Mouse (Mus musculus): ENCODE data around the gene Brd1. TPM values are rescaled to one million over a fixed set of nuclear protein-coding genes. Genes with fewer than 3 reads are reported as not detected.
"Not testable (repeated sequence)": the region's sequence is repeated elsewhere in the genome, so short reads cannot be mapped to it uniquely, and the experiment has no call there.

The Brd1 gene
- polyA plus RNA-seq (2015; fragmentation: Nextera tagmentation; extraction: Ambion mirVana), result 6.1 and 7.0 TPM in 2 replicates

DNA sequence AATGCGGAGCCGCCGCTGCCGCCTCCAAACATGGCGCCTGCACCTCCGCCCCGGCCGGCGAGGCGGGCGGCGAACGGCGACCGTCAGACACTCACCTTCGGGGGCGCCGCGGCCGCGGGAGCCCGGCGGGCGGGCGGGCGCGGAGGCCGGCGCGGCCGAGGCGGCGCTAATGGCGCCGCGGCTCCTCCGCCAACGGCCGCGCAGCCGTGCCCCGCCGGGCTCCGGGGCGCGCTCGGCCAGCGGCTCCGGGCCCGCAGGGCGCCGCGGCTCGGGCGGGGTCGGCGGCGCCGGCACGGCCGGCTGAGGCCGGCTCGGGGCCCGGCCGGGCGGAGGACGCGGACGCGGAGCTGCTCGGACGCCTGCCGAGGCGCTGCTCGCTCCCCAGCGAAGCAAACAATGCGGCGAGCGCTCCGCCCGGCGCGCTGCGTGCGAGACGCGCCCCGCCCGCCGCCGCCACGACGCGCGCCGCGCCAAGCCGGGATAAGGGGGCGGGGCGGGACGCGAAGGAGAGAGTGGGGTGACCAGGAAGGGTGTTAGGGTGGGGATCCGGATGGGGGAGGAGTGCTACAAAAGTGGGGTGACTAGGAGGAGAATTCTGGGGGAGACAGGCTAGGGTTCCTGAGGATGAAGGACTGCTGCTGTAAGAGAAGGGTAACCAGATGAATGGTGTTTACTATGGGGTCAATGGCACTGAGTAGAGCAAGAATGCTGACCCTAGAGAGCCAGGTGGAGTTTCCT lies at the start of gene Brd1:
Brd1 (minus strand) TSS at position 400 of the 738 bp plus-strand sequence.
- no peaks in the 10 kb centered on the region for H3K27me3 ChIP-seq (ENCODE audit: control insufficient read depth, insufficient read depth, low read depth, low read length)

DNA sequence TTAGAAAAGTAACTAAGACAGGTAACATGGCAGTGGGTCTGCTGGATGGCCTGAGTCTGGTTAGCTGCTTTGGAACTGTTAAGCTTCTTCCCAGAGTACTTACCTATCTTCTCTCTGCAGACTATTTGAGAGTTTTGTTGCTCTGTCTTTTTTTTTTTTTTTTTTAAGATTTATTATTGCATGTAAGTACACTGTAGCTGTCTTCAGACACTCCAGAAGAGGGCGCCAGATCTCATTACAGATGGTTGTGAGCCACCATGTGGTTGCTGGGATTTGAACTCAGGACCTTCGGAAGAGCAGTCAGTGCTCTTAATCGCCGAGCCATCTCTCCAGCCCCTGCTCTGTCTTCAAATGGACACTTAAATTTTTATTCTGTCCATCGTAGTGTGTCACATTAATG lies 40.6 kb upstream of the Brd1 start:
- not testable (repeated sequence) for H3K9ac ChIP-seq (ENCODE audit: low read depth, low read length); H3K36me3 ChIP-seq (ENCODE audit: control insufficient read depth, insufficient read depth); H3K27me3 ChIP-seq (ENCODE audit: control insufficient read depth, insufficient read depth, low read depth, low read length); ATAC-seq (ENCODE audit: low read depth); H3K27ac ChIP-seq (ENCODE audit: low read length); H3K4me2 ChIP-seq (ENCODE audit: low read depth, low read length); H3K9me3 ChIP-seq (replicated peaks; ENCODE audit: control insufficient read depth, low read length); H3K4me3 ChIP-seq (ENCODE audit: low read depth, low read length); H3K4me1 ChIP-seq (ENCODE audit: control insufficient read depth, low read depth, low read length)
- 80% methylated on average over 5 of the region's 5 CpGs for WGBS (ENCODE audit: insufficient replicate concordance)

More for the DNA sequence above, at the start of gene Brd1:
- Histone ChIP-seq H3K9ac (ENCODE audit: low read depth, low read length) (peak within 1 kb of the TSS; percentile 95), H3K4me3 (ENCODE audit: low read depth, low read length) (peak within 1 kb of the TSS; percentile 93), H3K9me3 (replicated peaks; ENCODE audit: control insufficient read depth, low read length) (no peaks in the 10 kb centered on the region), H3K27ac (ENCODE audit: low read length) (peak within 1 kb of the TSS; percentile 87), H3K36me3 (ENCODE audit: control insufficient read depth, insufficient read depth) (peaks cover 15% of the 10 kb centered on the region), H3K4me2 (ENCODE audit: low read depth, low read length) (peak within 1 kb of the TSS; percentile 82), H3K4me1 (ENCODE audit: control insufficient read depth, low read depth, low read length) (peaks cover 29% of the 10 kb centered on the region)
- under 1% methylated on average over 70 of the region's 103 CpGs for WGBS (ENCODE audit: insufficient replicate concordance)
- ATAC-seq (ENCODE audit: low read depth), result peak; percentile 83

- Histone ChIP-seq H3K9ac (ENCODE audit: low read depth, low read length) (no peak overlapping the region), H3K4me2 (ENCODE audit: low read depth, low read length) (no peak overlapping the region), H3K27me3 (ENCODE audit: control insufficient read depth, insufficient read depth, low read depth, low read length) (no peaks in the 10 kb centered on the region), H3K4me3 (ENCODE audit: low read depth, low read length) (no peak overlapping the region), H3K36me3 (ENCODE audit: control insufficient read depth, insufficient read depth) (peaks cover 9% of the 10 kb centered on the region), H3K9me3 (replicated peaks; ENCODE audit: control insufficient read depth, low read length) (no peaks in the 10 kb centered on the region), H3K27ac (ENCODE audit: low read length) (peak overlapping the region; percentile 69), H3K4me1 (ENCODE audit: control insufficient read depth, low read depth, low read length) (peaks cover 2% of the 10 kb centered on the region; the same call in 1 of the 2 replicates)
- 68% methylated on average over 1 of the region's 1 CpGs for whole genome bisulfite sequencing (ENCODE audit: insufficient replicate concordance)
- peak; percentile 64 for ATAC-seq (ENCODE audit: low read depth)
Observed at GRCm38 (mm10) chr15:88768537-88768936, 34.5 kb upstream of the Brd1 start.

- H3K9ac ChIP-seq (ENCODE audit: low read depth, low read length); ATAC-seq (ENCODE audit: low read depth); H3K27ac ChIP-seq (ENCODE audit: low read length); H3K36me3 ChIP-seq (ENCODE audit: control insufficient read depth, insufficient read depth); H3K27me3 ChIP-seq (ENCODE audit: control insufficient read depth, insufficient read depth, low read depth, low read length); H3K4me3 ChIP-seq (ENCODE audit: low read depth, low read length); H3K9me3 ChIP-seq (replicated peaks; ENCODE audit: control insufficient read depth, low read length); H3K4me2 ChIP-seq (ENCODE audit: low read depth, low read length): not testable (repeated sequence)
- WGBS (ENCODE audit: insufficient replicate concordance), result 90% methylated on average over 2 of the region's 2 CpGs
- peaks cover 16% of the 10 kb centered on the region for H3K4me1 ChIP-seq (ENCODE audit: control insufficient read depth, low read depth, low read length)
Observed at GRCm38 (mm10) chr15:88766139-88766538, 32.1 kb upstream of the Brd1 start.

DNA sequence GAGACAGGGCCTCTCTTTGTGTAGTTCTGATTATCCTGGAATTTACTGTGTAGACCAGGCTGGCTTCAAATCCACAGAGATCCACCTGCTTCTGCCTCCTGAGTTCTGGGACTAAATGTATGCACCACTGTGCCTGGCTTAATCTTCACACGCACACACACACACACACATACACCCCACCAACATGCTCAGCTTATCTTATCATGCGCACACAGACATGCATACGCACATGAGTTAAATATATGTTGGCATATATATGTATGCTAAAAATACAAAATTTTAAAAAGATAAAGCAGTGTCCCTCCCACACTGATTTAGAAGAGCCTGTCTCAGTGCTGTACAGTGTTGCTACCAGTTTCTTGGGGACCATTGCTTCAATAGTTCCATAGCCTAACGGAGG lies 27.5 kb upstream of the Brd1 start:
- Histone ChIP-seq H3K4me3 (ENCODE audit: low read depth, low read length) (no peak overlapping the region), H3K27me3 (ENCODE audit: control insufficient read depth, insufficient read depth, low read depth, low read length) (no peaks in the 10 kb centered on the region), H3K27ac (ENCODE audit: low read length) (peak overlapping the region; percentile 80), H3K4me1 (ENCODE audit: control insufficient read depth, low read depth, low read length) (peaks cover 17% of the 10 kb centered on the region), H3K9ac (ENCODE audit: low read depth, low read length) (no peak overlapping the region), H3K9me3 (replicated peaks; ENCODE audit: control insufficient read depth, low read length) (no peaks in the 10 kb centered on the region), H3K36me3 (ENCODE audit: control insufficient read depth, insufficient read depth) (peaks cover 9% of the 10 kb centered on the region; the same call in 1 of the 2 replicates), H3K4me2 (ENCODE audit: low read depth, low read length) (peak overlapping the region; percentile 21; the same call in 1 of the 2 replicates)
- 50% methylated on average over 4 of the region's 4 CpGs for whole genome bisulfite sequencing (ENCODE audit: insufficient replicate concordance)
- ATAC-seq (ENCODE audit: low read depth), result peak; percentile 99

DNA sequence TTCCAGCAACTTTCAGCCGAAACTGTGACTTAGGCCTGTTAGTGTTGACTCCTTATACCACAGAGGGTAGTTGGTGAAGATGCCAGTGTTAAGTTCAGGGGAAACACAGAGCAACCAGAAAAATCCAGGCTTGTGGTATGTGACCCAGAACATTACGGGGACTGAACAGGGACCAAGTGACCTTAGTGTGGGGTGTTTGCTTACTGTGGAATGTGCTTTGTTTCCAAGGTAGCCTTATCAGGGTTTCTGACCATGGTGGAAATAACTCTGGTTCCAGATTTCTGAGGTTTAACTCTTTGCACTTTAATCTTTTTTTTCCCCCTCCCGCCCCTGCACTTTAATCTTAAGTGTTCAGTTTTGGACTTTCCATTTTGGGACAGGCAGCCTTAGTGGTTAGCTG lies 24.0 kb upstream of the Brd1 start:
- Histone ChIP-seq H3K4me1 (ENCODE audit: control insufficient read depth, low read depth, low read length) (peaks cover 27% of the 10 kb centered on the region), H3K9me3 (replicated peaks; ENCODE audit: control insufficient read depth, low read length) (no peaks in the 10 kb centered on the region), H3K9ac (ENCODE audit: low read depth, low read length) (no peak overlapping the region), H3K36me3 (ENCODE audit: control insufficient read depth, insufficient read depth) (peaks cover 15% of the 10 kb centered on the region; the same call in 1 of the 2 replicates), H3K27me3 (ENCODE audit: control insufficient read depth, insufficient read depth, low read depth, low read length) (no peaks in the 10 kb centered on the region), H3K27ac (ENCODE audit: low read length) (peak overlapping the region; percentile 26), H3K4me3 (ENCODE audit: low read depth, low read length) (no peak overlapping the region), H3K4me2 (ENCODE audit: low read depth, low read length) (no peak overlapping the region)
- WGBS (ENCODE audit: insufficient replicate concordance), result 61% methylated on average over 3 of the region's 3 CpGs
- ATAC-seq (ENCODE audit: low read depth), result no peak

DNA sequence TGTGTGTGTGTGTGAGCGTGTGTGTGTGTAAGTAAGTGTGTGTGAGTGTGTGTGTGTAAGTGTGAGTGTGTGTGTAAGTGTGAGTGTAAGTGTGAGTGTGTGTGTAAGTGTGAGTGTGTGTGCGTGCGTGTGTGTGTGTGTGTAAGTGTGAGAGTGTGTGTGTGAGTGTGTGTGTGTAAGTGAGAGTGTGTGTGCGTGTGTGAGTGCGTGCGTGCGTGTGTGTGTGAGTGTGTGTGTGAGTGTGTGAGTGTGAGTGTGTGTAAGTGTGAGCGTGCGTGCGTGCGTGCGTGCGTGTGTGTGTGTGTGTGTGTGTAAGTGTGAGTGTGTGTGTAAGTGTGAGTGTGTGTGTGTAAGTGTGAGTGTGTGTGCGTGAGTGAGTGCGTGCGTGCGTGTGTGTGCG lies 21.7 kb upstream of the Brd1 start:
- no peaks in the 10 kb centered on the region for H3K27me3 ChIP-seq (ENCODE audit: control insufficient read depth, insufficient read depth, low read depth, low read length)
- H3K4me2 ChIP-seq (ENCODE audit: low read depth, low read length), result no peak overlapping the region
- H3K36me3 ChIP-seq (ENCODE audit: control insufficient read depth, insufficient read depth), result peaks cover 11% of the 10 kb centered on the region; the same call in 1 of the 2 replicates
- H3K27ac ChIP-seq (ENCODE audit: low read length), result no peak overlapping the region
- H3K4me1 ChIP-seq (ENCODE audit: control insufficient read depth, low read depth, low read length), result peaks cover 13% of the 10 kb centered on the region
- ATAC-seq (ENCODE audit: low read depth), result no peak
- H3K9me3 ChIP-seq (replicated peaks; ENCODE audit: control insufficient read depth, low read length), result no peaks in the 10 kb centered on the region
- no peak overlapping the region for H3K4me3 ChIP-seq (ENCODE audit: low read depth, low read length)
- H3K9ac ChIP-seq (ENCODE audit: low read depth, low read length), result no peak overlapping the region
- WGBS (ENCODE audit: insufficient replicate concordance), result 97% methylated on average over 18 of the region's 18 CpGs

- Histone ChIP-seq H3K36me3 (ENCODE audit: control insufficient read depth, insufficient read depth) (peaks cover 7% of the 10 kb centered on the region; the same call in 1 of the 2 replicates), H3K9me3 (replicated peaks; ENCODE audit: control insufficient read depth, low read length) (no peaks in the 10 kb centered on the region), H3K4me2 (ENCODE audit: low read depth, low read length) (no peak overlapping the region), H3K27ac (ENCODE audit: low read length) (no peak overlapping the region), H3K4me1 (ENCODE audit: control insufficient read depth, low read depth, low read length) (peaks cover 22% of the 10 kb centered on the region), H3K27me3 (ENCODE audit: control insufficient read depth, insufficient read depth, low read depth, low read length) (no peaks in the 10 kb centered on the region), H3K9ac (ENCODE audit: low read depth, low read length) (no peak overlapping the region), H3K4me3 (ENCODE audit: low read depth, low read length) (no peak overlapping the region)
- WGBS (ENCODE audit: insufficient replicate concordance), result 85% methylated on average over 2 of the region's 2 CpGs
- no peak for ATAC-seq (ENCODE audit: low read depth)
Observed at GRCm38 (mm10) chr15:88754896-88755295, 20.9 kb upstream of the Brd1 start.

DNA sequence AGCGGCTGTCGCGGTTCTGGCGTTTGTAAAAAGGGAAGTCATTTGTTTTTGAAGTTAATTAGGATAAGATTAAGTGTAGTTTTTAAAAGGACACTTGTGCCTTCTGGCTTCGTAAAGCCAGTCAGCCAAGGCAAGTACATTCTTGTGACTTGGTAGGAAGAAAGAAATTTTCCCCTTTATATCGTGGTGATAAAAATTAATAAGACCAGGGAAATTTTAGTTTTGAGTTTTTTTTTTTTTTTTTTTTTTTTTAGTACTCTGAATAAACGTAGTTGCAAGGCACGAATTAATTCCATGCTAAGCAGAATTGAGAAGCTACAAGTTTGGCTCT lies 18.3 kb upstream of the Brd1 start:
- Histone ChIP-seq H3K27ac (ENCODE audit: low read length) (peak overlapping the region; percentile 94), H3K36me3 (ENCODE audit: control insufficient read depth, insufficient read depth) (peaks cover 7% of the 10 kb centered on the region; the same call in 1 of the 2 replicates), H3K4me2 (ENCODE audit: low read depth, low read length) (peak overlapping the region; percentile 77), H3K4me1 (ENCODE audit: control insufficient read depth, low read depth, low read length) (peaks cover 23% of the 10 kb centered on the region), H3K9me3 (replicated peaks; ENCODE audit: control insufficient read depth, low read length) (no peaks in the 10 kb centered on the region), H3K4me3 (ENCODE audit: low read depth, low read length) (peak overlapping the region; percentile 91), H3K9ac (ENCODE audit: low read depth, low read length) (peak overlapping the region; percentile 96), H3K27me3 (ENCODE audit: control insufficient read depth, insufficient read depth, low read depth, low read length) (no peaks in the 10 kb centered on the region)
- ATAC-seq (ENCODE audit: low read depth), result no peak
- WGBS (ENCODE audit: insufficient replicate concordance), result under 1% methylated on average over 8 of the region's 8 CpGs

Data from liver, embryonic 16.5 days (tissue).